Mouse (Mus musculus): ENCODE measurements around the gene Gm11992. TPM values are rescaled to one million over a fixed set of nuclear protein-coding genes. Genes with fewer than 3 reads are reported as not detected.

Gm11992 gene
- polyA plus RNA-seq, 1 experiment, result 0.33 TPM

- Histone ChIP-seq H3K36me3 (ENCODE audit: control insufficient read depth, insufficient read depth, low read length, poor library complexity, severe bottlenecking) (no peaks in the 10 kb centered on the region), H3K4me1 (ENCODE audit: control insufficient read depth, insufficient read depth, low read length) (peaks cover 3% of the 10 kb centered on the region), H3K27me3 (ENCODE audit: control insufficient read depth, insufficient read depth, low read length, poor library complexity, severe bottlenecking) (no peaks in the 10 kb centered on the region), H3K4me3 (ENCODE audit: low read depth, low read length) (no peak overlapping the region), H3K9me3 (replicated peaks; ENCODE audit: control insufficient read depth, insufficient read depth, low read length, poor library complexity, severe bottlenecking) (no peaks in the 10 kb centered on the region), H3K9ac (ENCODE audit: low read depth, poor library complexity, severe bottlenecking) (no peak overlapping the region), H3K27ac (ENCODE audit: insufficient read depth, low read length) (no peak overlapping the region)
- no peak for TF ChIP-seq POLR2A (IDR thresholded peaks at IDR 0.05; ENCODE audit: insufficient read depth, low read length)
- no peak for TF ChIP-seq CTCF (IDR thresholded peaks at IDR 0.05; ENCODE audit: low read depth, low read length)
- no peak for TF ChIP-seq EP300 (IDR thresholded peaks at IDR 0.05; ENCODE audit: insufficient read depth, low read depth, low read length)
Observed at GRCm38 (mm10) chr11:9047044-9047443, 1.4 kb upstream of the Gm11992 start.

- Histone ChIP-seq H3K27me3 (ENCODE audit: control insufficient read depth, insufficient read depth, low read length, poor library complexity, severe bottlenecking) (no peaks in the 10 kb centered on the region), H3K4me3 (ENCODE audit: low read depth, low read length) (peak within 1 kb of the TSS; percentile 68), H3K36me3 (ENCODE audit: control insufficient read depth, insufficient read depth, low read length, poor library complexity, severe bottlenecking) (no peaks in the 10 kb centered on the region), H3K4me1 (ENCODE audit: control insufficient read depth, insufficient read depth, low read length) (peaks cover 3% of the 10 kb centered on the region), H3K27ac (ENCODE audit: insufficient read depth, low read length) (no peak within 1 kb of the TSS), H3K9me3 (replicated peaks; ENCODE audit: control insufficient read depth, insufficient read depth, low read length, poor library complexity, severe bottlenecking) (no peaks in the 10 kb centered on the region), H3K9ac (ENCODE audit: low read depth, poor library complexity, severe bottlenecking) (peak within 1 kb of the TSS; percentile 28; the same call in 1 of the 2 replicates)
- no peak for TF ChIP-seq EP300 (IDR thresholded peaks at IDR 0.05; ENCODE audit: insufficient read depth, low read depth, low read length)
- no peak for TF ChIP-seq POLR2A (IDR thresholded peaks at IDR 0.05; ENCODE audit: insufficient read depth, low read length)
- no peak for TF ChIP-seq CTCF (IDR thresholded peaks at IDR 0.05; ENCODE audit: low read depth, low read length)
Observed at GRCm38 (mm10) chr11:9048703-9049060, 288 bp downstream of the Gm11992 start, which contains the start of gene Sun3. Gene Sun3 (minus strand): TSS chr11:9048991.

- Histone ChIP-seq H3K9me3 (replicated peaks; ENCODE audit: control insufficient read depth, insufficient read depth, low read length, poor library complexity, severe bottlenecking) (no peaks in the 10 kb centered on the region), H3K36me3 (ENCODE audit: control insufficient read depth, insufficient read depth, low read length, poor library complexity, severe bottlenecking) (no peaks in the 10 kb centered on the region), H3K9ac (ENCODE audit: low read depth, poor library complexity, severe bottlenecking) (no peak overlapping the region), H3K4me3 (ENCODE audit: low read depth, low read length) (no peak overlapping the region), H3K4me1 (ENCODE audit: control insufficient read depth, insufficient read depth, low read length) (peaks cover 3% of the 10 kb centered on the region), H3K27ac (ENCODE audit: insufficient read depth, low read length) (no peak overlapping the region), H3K27me3 (ENCODE audit: control insufficient read depth, insufficient read depth, low read length, poor library complexity, severe bottlenecking) (no peaks in the 10 kb centered on the region)
- TF ChIP-seq EP300 (IDR thresholded peaks at IDR 0.05; ENCODE audit: insufficient read depth, low read depth, low read length) (no peak), POLR2A (IDR thresholded peaks at IDR 0.05; ENCODE audit: insufficient read depth, low read length) (no peak), CTCF (IDR thresholded peaks at IDR 0.05; ENCODE audit: low read depth, low read length) (no peak)
Observed at GRCm38 (mm10) chr11:9050241-9050640, 1.8 kb downstream of the Gm11992 start.

- H3K9ac ChIP-seq (ENCODE audit: low read depth, poor library complexity, severe bottlenecking), result no peak overlapping the region
- no peaks in the 10 kb centered on the region for H3K27me3 ChIP-seq (ENCODE audit: control insufficient read depth, insufficient read depth, low read length, poor library complexity, severe bottlenecking)
- H3K4me1 ChIP-seq (ENCODE audit: control insufficient read depth, insufficient read depth, low read length), result peaks cover 3% of the 10 kb centered on the region
- no peaks in the 10 kb centered on the region for H3K36me3 ChIP-seq (ENCODE audit: control insufficient read depth, insufficient read depth, low read length, poor library complexity, severe bottlenecking)
- TF ChIP-seq CTCF (IDR thresholded peaks at IDR 0.05; ENCODE audit: low read depth, low read length), result no peak
- TF ChIP-seq EP300 (IDR thresholded peaks at IDR 0.05; ENCODE audit: insufficient read depth, low read depth, low read length), result 0 out of 2 replicates have a peak, but pooled peaks have one; percentile 46
- no peaks in the 10 kb centered on the region for H3K9me3 ChIP-seq (replicated peaks; ENCODE audit: control insufficient read depth, insufficient read depth, low read length, poor library complexity, severe bottlenecking)
- H3K4me3 ChIP-seq (ENCODE audit: low read depth, low read length), result no peak overlapping the region
- H3K27ac ChIP-seq (ENCODE audit: insufficient read depth, low read length), result no peak overlapping the region
Observed at GRCm38 (mm10) chr11:9051895-9052294, 3.5 kb downstream of the Gm11992 start.

- H3K27me3 ChIP-seq (ENCODE audit: control insufficient read depth, insufficient read depth, low read length, poor library complexity, severe bottlenecking), result no peaks in the 10 kb centered on the region
- TF ChIP-seq POLR2A (IDR thresholded peaks at IDR 0.05; ENCODE audit: insufficient read depth, low read length), result no peak
- TF ChIP-seq EP300 (IDR thresholded peaks at IDR 0.05; ENCODE audit: insufficient read depth, low read depth, low read length), result no peak
- no peak for TF ChIP-seq CTCF (IDR thresholded peaks at IDR 0.05; ENCODE audit: low read depth, low read length)
Observed at GRCm38 (mm10) chr11:9056937-9057336, 8.5 kb downstream of the Gm11992 start.

GRCm38 (mm10) chr11:9057711-9058110 is 9.3 kb downstream of the Gm11992 start:
- no peak overlapping the region for H3K9ac ChIP-seq (ENCODE audit: low read depth, poor library complexity, severe bottlenecking)
- H3K36me3 ChIP-seq (ENCODE audit: control insufficient read depth, insufficient read depth, low read length, poor library complexity, severe bottlenecking), result no peaks in the 10 kb centered on the region
- H3K4me3 ChIP-seq (ENCODE audit: low read depth, low read length), result no peak overlapping the region
- no peak overlapping the region for H3K27ac ChIP-seq (ENCODE audit: insufficient read depth, low read length)
- H3K4me1 ChIP-seq (ENCODE audit: control insufficient read depth, insufficient read depth, low read length), result no peaks in the 10 kb centered on the region
- H3K27me3 ChIP-seq (ENCODE audit: control insufficient read depth, insufficient read depth, low read length, poor library complexity, severe bottlenecking), result no peaks in the 10 kb centered on the region
- H3K9me3 ChIP-seq (replicated peaks; ENCODE audit: control insufficient read depth, insufficient read depth, low read length, poor library complexity, severe bottlenecking), result no peaks in the 10 kb centered on the region
- TF ChIP-seq CTCF (IDR thresholded peaks at IDR 0.05; ENCODE audit: low read depth, low read length) (no peak), EP300 (IDR thresholded peaks at IDR 0.05; ENCODE audit: insufficient read depth, low read depth, low read length) (no peak), POLR2A (IDR thresholded peaks at IDR 0.05; ENCODE audit: insufficient read depth, low read length) (no peak)

More at GRCm38 (mm10) chr11:9056937-9057336, 8.5 kb downstream of the Gm11992 start:
- Histone ChIP-seq H3K27ac (ENCODE audit: insufficient read depth, low read length) (no peak overlapping the region), H3K9me3 (replicated peaks; ENCODE audit: control insufficient read depth, insufficient read depth, low read length, poor library complexity, severe bottlenecking) (no peaks in the 10 kb centered on the region), H3K36me3 (ENCODE audit: control insufficient read depth, insufficient read depth, low read length, poor library complexity, severe bottlenecking) (no peaks in the 10 kb centered on the region), H3K9ac (ENCODE audit: low read depth, poor library complexity, severe bottlenecking) (no peak overlapping the region), H3K4me1 (ENCODE audit: control insufficient read depth, insufficient read depth, low read length) (no peaks in the 10 kb centered on the region), H3K4me3 (ENCODE audit: low read depth, low read length) (no peak overlapping the region)
